Mouse (Mus musculus) embryo, embryonic 9.5 days (tissue): ENCODE results near the gene Cacna2d3.

ENCODE experiments used
- DNase-seq: peaks from one replicate; pipeline ENCODE4 v3.0.0-alpha.2; 2017; ENCODE audit errors: extremely low spot score

Cacna2d3 gene

GRCm38 (mm10) chr14:29643217-29643616 lies 78.4 kb downstream of the Cacna2d3 start:
- DNase-seq = no peak

- no peak for DNase-seq
Measured at GRCm38 (mm10) chr14:29639266-29639665, 82.4 kb downstream of the Cacna2d3 start.

DNA sequence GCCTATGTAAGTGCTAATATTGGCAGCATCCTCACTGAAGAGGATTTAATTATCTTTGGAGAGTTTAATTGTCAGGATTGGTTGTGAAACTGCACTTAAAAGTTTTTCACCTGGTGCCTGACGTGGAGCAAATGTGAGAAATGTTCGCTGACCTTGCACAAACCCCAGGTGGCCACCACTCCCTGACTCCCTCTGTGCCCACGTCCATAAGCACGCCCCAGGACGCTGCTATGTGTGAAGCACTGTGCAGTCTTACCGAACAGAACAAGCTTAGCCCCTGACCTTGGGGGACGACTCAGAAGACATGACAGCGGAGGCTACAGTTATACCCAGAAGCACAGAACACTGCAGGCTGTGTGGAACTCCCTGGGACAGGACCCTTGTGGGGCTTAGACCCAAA lies 93.5 kb downstream of the Cacna2d3 start:
- no peak for DNase-seq

DNA sequence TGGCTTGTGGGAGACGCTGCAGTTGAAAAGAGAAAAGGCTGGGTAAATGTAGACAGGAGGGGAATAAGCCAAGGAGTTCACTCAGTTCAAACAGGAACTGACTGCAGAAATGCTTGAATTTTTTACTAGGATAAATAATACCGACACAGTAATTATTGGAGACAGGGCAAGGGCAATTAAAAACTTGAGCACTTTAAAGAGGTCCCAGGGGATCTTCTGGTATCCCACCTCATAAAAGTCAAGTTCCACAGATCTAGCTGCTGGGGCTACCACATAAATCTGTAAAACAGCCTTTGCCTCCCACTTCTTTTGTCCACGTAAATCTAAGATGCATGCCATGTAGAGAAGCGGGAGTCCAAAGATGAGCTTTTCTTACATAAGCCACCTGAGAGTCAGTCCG lies 109.2 kb downstream of the Cacna2d3 start:
- no peak for DNase-seq

DNA sequence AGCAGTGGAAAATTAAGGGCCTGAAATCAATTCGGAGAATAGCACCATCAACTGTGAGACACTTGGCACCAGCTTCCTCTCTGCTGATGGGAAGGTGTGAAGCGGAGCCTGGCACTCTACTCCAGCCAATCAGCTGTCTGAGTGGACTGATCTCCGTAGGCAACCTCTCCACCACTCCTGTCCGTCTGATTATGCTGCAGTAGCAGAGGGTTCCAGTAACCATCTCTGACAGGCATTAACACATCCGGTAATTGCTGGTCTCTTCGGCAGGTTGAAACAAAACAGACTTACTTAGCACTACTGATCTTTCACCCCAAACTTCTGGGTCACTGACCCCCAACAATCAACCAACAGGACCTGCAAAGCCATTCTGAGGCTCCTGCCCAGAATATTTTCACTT lies 112.9 kb downstream of the Cacna2d3 start:
- no peak for DNase-seq

DNA sequence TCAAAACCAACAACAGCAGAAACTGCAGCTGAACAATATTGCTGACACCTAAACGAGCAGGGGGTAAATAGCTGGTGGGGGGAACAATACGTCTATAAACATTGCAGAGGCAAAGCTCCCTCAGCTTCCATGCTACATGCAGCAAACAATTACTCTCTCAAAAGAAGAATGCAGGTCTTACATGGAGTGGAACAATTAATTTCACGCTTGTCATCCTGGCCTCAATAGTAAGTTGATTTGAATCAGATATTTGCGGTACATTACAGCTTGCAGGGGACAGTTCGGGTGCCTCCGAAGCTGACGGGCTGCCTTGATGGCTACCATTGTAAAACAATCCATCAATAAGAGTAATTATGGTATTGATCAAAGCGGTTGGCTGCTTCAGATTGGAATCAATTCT lies 122.2 kb downstream of the Cacna2d3 start:
- peak; percentile 3 for DNase-seq

DNA sequence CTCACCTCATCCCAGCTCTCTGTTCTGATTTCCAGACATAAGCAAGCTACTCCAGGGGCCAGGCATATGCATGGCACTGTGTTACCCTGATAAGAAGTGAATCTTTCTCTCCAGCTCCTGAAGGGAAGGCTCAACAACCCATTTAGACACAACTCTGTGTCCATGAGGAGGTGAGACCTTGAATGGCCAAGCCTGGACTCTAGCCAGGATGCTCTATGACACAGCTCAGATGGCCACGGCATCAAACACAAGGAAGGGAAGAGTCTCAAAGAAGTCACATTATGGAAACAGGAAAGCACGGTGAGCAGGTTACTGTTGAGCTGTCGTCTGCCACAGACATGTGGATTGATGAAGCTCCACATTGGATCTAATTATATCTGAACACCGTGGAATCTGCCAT lies 128.8 kb downstream of the Cacna2d3 start:
- DNase-seq = no peak

GRCm38 (mm10) chr14:29589628-29590027 lies 132.0 kb downstream of the Cacna2d3 start:
- DNase-seq = no peak

DNA sequence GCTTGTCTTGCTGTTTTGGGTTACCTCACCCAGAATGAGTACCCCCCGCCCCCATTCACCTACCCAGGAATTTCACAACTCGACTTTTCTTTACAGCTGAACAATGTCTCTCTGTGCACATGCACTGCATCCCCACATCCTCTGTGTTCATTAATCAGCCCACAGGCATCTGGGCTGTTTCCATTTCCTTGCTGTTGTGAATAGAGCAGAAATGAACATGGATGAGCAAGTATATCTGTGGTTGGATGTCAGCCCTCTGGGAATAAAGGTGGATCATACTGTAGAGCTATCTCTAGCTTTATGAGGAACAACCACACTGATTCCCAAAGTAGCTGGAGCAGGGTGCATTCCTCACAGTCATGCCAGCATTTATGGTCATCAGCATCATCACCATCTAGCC lies 139.7 kb downstream of the Cacna2d3 start:
- no peak for DNase-seq

DNA sequence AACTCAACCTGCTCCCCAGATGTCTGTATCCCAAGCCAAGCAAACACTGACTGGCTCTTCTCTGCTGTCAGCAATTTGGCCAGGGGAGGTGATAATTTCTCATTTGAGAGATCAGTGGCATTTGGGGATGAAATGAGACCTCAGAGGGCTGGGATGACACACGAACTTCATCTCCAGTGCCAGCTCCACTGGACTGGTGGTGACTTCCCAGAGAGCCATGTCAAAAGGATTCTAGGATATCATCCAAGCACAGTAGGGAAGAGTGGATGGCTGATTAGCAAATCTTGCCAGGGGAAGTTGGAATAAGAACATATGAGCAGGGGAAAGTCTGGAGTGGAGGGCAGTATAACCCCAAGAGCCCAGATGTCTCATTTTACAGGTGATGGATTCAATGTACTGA lies 143.9 kb downstream of the Cacna2d3 start:
- no peak for DNase-seq

GRCm38 (mm10) chr14:29575551-29575950 lies 146.1 kb downstream of the Cacna2d3 start:
- no peak for DNase-seq

DNA sequence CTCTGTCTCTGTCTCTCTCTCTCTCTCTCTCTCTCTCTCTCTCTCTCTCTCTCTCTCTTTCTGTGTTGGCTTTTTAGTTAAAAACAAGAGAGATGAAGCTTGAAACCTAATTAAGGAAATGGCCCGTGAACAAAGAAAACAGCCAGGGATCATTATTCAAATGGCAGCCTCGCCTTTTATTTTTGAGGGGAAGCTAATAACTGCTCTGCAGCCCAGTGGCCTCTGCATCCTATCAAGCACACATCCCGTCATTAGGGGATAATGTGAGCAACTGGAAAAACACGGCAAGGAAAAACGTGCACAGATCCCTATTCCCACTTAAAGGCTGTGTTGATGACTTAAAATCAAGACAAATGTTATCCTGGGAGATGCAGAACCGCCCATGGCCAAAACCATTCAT lies 159.0 kb downstream of the Cacna2d3 start:
- peak; percentile 10 for DNase-seq

GRCm38 (mm10) chr14:29561122-29561834 lies 160.4 kb downstream of the Cacna2d3 start:
- no peak for DNase-seq

- no peak for DNase-seq
Measured at GRCm38 (mm10) chr14:29558440-29558839, 163.2 kb downstream of the Cacna2d3 start.

GRCm38 (mm10) chr14:29556152-29556551 lies 165.5 kb downstream of the Cacna2d3 start:
- no peak for DNase-seq

DNA sequence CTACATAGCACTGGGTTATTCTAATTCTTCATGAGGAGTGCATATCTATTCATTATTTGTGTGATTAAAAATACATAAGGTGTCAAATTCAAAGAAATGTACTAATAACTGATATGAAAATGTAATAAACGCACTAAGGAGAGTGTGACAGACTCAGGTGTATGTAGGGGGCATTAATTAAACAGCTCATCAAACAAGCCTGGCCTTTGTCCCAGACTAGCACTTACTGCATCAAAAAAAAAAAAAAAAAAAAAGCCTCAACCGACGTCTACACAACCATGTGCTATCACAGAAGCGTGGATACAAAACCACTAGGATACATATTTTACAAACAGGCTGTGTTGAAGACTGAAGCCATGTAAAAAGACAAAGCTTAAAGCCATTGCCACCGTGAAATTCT lies 169.2 kb downstream of the Cacna2d3 start:
- no peak for DNase-seq

DNA sequence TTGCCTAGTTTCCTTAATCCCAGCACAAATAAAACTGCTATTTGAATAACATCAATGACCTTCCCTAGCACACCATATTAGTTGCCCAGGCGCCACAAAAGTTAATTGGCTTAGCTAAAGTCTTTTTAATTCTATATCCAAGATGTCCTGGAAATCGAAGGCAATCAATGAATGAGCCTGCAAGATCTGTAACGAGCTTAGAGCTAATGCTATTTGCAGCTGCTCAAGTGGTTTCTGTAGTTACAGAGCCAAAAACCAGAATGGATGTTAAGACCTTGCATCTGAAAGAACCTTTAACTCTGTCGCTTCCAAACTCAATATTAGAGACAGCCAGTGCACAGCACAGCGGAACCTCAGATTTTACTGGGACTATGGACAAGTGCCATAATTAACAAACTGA lies 173.0 kb downstream of the Cacna2d3 start:
- DNase-seq = no peak

GRCm38 (mm10) chr14:29530516-29530915 lies 191.1 kb downstream of the Cacna2d3 start:
- DNase-seq = no peak

GRCm38 (mm10) chr14:29528696-29529095 lies 193.0 kb downstream of the Cacna2d3 start:
- DNase-seq = no peak

DNA sequence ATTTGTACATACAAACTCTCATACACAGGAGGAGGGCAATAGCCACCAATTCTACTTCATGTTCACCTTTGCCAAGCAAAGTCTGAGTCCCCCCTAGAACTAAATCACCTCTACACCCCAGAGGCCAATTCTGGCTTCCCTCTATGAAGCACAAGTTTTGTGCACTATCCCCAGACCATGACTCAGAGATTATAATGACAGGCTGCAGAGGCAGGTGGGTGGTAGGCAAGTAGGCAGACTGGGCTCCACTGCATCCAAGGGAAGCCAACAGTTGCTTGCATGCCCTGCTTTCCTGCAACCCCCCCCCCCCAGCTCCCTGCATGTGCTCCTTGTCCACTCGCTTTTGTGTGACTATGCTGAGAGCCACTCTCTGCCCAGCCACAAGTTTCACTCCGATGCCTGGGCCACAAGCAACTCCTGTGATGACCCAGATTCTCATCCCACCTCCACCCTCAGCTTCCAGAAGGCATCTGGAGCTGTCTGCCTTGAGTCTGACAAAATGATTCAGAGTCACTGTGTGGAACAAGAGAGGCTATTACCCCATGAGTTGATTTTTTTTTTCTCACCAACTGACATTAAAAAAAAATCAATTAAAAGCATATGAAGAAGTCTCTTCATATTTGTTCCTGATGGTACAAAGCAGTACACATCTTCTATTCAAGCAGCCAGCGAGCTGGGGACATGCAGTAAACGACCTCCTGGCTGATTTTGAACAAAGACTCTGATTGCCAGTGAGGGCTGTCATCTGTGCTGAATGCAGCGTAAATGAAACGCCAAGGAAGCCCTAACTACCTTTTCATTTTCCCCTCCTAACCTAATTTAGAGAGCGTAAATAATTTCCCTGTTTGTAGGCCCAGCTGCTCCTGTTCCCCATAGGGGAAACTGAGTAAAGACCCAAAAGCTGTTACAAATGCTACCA lies 201.7 kb downstream of the Cacna2d3 start:
- no peak for DNase-seq

- no peak for DNase-seq
Measured at GRCm38 (mm10) chr14:29502667-29503066, 219.0 kb downstream of the Cacna2d3 start.

GRCm38 (mm10) chr14:29498546-29499290 lies 222.9 kb downstream of the Cacna2d3 start:
- no peak for DNase-seq
